Mouse (Mus musculus): Measurements from ENCODE around the gene Dlg2.

DNA sequence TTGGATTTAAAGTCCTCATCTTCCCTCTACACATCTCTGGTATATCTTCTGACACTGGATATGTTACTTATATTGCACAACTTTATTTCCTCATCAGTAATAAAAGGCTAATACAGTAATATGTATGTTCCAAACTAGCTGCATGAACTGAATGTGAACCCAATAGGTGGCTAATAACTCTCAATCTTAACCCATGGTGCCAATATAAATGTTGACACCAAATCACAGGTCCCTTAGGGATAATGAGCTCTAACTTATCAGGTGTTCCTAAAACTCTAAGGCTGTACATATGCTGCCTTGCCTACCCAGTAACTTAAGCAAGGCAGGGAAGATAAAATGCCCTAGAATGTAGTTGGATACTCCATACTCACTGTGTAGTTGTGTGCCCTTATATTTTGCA lies 1894.0 kb downstream of the Dlg2 start:
- TF ChIP-seq CTCF (IDR thresholded peaks at IDR 0.05; ENCODE audit: borderline replicate concordance, insufficient read depth, low read depth, low read length) = no peak
- TF ChIP-seq POLR2A (IDR thresholded peaks at IDR 0.05; ENCODE audit: borderline replicate concordance, insufficient read depth, low read length) = no peak
